Mouse (Mus musculus) CH12F3 (cell line): ENCODE results near the gene Eef2k.
"Not testable (repeated sequence)": the region's sequence is repeated elsewhere in the genome, so short reads cannot be mapped to it uniquely, and the experiment has no call there.

ENCODE experiments used
- in situ Hi-C: fragments of 300-500 bp; cut with MboI; formaldehyde crosslinking; loops from 2 replicates; pipeline ENCODE4 v1.14.3; 2020; ENCODE audit warnings: low sequenced_read_pairs

The Eef2k gene

DNA sequence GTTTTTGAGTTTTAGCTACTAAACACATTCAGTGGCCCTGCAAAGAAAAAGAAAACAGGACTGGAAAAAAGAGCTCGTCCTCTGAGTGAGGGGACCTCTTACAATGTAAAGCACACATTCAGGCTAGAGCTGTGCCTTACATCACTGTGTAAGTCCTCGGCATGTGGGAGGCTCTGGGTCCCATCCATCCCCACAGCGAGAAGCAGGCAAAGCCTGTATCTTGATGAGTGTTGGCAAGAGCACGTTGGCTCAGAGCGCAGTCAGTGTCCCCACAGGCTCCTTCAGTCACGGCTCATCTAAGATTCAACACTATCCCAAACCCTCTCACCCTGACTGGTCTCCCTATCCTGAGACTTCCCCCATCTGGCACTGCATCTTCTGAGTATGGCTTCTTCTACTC, 35.6 kb downstream of the Eef2k start:
- in situ Hi-C loops, result no loop called here

DNA sequence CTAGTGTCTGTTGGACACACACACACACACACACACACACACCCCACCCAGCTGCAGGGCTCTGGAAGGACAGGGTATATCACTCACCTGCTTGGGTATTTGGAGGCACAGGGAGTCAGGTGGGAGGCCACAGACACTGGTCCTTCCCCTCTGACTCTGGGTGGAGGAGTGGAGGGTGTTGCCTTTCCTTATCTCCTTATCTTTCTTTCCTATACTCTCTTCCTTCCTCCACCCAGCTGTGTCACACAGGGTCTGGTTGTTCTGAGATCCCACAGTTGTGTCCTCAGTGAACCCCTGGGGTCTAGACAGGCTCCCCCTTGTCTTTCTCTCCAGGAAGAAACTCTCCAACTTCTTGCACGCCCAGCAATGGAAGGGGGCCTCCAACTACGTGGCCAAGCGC, 37.3 kb downstream of the Eef2k start:
- in situ Hi-C loops, result no loop called here

- in situ Hi-C loops, result no loop called here
These were observed 38.1 kb downstream of the Eef2k start for GRCm38 (mm10) chr7:120880770-120881169.

- in situ Hi-C loops, result no loop called here
These were observed 38.8 kb downstream of the Eef2k start for GRCm38 (mm10) chr7:120881451-120881850.

DNA sequence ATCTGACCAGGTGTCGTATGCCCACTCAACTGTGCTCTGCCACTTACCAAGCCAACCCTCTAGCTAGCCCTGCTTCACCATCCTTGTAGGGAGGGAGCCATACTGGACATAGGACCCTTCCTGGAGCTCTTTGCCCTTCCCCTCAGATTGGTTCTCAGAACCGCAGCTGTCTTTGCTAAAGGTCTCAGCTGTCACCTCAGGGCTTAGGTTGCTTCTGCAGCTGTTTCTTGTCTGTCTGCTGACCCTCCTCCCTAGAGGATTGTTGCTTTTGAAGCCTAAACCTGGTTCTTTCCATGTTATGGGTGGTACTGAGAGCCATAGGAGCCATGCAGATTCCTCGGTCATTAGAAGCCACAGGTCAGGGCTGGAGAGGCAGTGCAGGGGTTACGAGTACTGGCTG, 40.0 kb downstream of the Eef2k start:
- in situ Hi-C loops, result no loop called here

GRCm38 (mm10) chr7:120883523-120884290, 41.1 kb downstream of the Eef2k start:
- in situ Hi-C loops, result no loop called here

- in situ Hi-C loops, result no loop called here
These were observed 42.1 kb downstream of the Eef2k start for GRCm38 (mm10) chr7:120884746-120885145.

GRCm38 (mm10) chr7:120893123-120893522, 50.5 kb downstream of the Eef2k start:
- in situ Hi-C loops, result no loop called here

DNA sequence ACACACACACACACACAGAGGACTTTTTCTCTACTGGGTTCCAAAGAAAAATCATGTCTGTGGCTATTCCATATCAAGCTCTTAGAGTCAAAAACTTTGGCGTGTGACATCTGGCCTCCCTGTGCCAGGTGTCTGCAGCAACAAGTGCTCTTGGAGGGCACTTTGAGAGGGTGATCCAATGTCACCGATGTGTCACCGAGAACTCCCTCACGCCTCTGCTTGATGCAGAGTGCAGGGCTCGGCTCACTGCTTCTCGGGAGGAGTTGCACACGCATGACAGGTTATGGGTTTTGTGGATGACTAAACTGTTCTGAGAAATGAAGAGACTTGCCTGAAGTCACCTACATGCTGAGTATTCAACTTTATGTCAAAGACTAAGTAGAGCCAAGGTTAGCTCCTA, 54.4 kb downstream of the Eef2k start:
- in situ Hi-C loops, result no loop called here

DNA sequence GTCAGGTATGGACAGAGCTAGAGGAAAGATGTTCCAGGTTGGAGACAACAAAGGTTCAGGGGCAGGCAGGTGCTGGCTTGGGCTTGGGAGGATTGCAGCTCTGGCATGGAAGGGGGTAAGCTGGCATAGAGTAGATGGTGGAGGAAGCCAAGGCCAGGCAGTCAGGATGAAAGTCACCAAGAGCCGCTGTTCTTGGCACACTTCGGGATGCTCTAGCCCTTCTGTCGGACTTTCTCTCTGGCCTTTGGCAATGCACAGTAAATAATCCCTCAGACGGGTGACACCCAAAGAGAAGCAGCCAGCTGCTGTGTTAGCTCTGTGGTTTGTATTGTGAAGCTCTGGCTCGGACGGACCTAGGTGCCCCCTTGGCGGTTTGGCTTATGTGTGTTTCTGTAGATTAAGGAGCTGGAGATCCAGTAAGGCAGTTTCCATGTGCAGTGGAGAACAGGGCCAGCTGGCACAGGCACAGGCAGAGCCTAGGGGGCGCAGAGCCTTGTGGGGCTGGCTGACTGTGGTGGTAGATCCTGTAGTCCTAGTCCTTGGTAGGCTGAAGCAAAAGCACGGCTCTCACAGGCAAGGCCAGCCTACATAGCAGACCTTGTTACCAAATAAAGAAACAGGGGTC, 55.2 kb downstream of the Eef2k start:
- in situ Hi-C loops, result no loop called here

DNA sequence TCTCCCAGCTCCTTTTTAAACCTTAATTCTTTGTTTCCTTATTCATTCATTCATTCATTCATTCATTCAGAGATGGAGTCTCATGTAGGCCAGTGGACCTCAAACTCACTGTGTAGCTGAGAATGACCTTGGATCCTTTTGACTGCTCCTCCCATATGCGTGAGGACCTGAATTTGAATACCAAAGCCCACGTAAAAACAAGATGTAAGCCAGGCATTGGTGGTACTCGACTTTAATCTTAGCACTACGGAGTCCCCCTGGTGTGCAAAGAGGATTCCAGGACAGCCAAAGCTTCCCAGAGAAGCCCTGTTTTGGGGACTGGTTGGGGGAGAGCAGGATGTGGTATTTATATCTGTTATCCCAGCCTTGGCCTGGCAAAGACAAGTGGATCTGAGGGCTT, 57.6 kb downstream of the Eef2k start:
- in situ Hi-C loops, result no loop called here

DNA sequence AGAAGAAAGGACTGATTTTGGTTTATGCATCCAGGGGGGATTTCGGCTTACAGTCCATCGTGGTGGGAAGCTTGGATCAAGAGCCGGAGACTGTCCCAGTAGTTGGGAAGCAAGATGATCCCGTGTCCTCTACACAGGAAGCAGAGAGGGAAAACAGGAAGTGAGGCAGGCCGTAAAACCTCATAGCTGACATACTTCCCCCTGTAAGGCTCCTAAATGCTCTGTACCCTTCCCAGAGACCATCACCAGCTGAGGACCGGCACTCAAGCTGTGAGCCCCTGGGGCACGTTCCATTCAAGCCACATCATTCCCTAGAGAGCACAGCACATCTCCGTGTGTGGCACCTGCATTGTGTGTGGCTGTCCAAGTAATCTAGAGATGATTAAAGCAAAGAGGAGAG, 59.1 kb downstream of the Eef2k start:
- in situ Hi-C loops, result no loop called here

- in situ Hi-C loops, result no loop called here
These were observed 60.3 kb downstream of the Eef2k start for GRCm38 (mm10) chr7:120902931-120903330.

DNA sequence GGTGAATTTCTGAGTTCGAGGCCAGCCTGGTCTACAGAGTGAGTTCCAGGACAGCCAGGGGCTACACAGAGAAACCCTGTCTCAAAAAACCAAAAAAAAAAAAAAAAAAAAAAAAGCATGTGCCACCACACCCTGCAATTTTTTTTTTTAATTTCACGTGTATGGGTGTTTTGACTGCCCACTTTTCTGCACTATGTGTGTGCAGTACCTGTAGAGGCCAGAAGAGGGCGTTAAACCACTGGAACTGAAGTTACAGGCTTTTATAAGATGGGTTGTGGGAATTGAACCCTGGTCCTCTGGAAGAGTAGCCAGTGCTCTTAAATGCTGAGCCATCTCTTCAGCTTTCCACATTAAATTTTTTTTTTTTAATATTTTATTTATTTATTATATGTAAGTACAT, 67.5 kb downstream of the Eef2k start:
- in situ Hi-C loops, result not testable (repeated sequence)

GRCm38 (mm10) chr7:120911268-120911667, 68.6 kb downstream of the Eef2k start:
- in situ Hi-C loops, result not testable (repeated sequence)

DNA sequence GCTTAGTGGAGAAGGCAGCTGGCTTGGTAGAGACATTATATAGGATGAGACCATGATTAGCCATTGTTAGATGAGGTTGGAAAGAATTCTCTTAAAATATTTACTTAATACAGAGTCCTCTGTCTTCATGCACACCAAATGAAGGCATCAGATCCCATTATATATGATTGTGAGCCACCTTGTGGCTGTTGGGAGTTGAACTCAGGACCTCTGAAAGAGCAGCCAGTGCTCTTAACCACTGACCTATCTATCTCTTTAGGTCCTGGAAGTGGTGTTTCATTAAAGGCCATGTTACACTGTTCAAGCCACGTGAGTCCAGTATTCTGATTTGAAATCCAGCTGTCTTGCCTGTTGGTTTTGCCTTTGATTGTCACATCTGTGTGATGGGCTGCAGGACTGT, 70.7 kb downstream of the Eef2k start:
- in situ Hi-C loops, result no loop called here

DNA sequence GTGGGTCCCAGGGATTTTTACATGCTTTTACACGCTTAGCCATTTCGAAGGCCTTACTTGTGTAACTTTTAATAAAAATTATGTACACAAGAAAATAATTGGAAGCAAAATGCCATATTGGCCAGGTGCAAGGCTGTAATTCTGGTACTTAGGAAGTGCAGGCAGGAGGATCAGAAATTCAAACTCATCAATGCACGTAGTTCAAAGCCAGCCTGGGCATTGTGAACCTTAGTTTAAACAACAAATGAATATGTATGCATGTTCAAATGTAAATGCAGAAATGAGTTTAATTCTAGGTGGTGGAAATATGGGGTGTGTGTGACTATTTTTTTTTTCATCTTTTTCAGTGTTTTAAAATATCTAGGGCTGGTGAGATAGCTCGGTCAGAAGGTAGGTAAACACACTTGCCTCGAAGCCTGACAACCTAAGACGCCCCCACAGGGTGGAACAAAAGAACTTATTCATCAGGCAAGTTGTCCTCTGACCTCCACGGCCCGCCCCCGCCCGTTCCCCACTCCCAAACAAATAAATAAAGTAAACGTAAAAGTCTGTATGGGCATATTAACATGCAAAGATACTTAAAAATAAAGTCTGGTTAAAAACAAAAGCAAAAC, 73.7 kb downstream of the Eef2k start:
- in situ Hi-C loops, result no loop called here

GRCm38 (mm10) chr7:120917279-120917591, 74.6 kb downstream of the Eef2k start:
- in situ Hi-C loops, result no loop called here

DNA sequence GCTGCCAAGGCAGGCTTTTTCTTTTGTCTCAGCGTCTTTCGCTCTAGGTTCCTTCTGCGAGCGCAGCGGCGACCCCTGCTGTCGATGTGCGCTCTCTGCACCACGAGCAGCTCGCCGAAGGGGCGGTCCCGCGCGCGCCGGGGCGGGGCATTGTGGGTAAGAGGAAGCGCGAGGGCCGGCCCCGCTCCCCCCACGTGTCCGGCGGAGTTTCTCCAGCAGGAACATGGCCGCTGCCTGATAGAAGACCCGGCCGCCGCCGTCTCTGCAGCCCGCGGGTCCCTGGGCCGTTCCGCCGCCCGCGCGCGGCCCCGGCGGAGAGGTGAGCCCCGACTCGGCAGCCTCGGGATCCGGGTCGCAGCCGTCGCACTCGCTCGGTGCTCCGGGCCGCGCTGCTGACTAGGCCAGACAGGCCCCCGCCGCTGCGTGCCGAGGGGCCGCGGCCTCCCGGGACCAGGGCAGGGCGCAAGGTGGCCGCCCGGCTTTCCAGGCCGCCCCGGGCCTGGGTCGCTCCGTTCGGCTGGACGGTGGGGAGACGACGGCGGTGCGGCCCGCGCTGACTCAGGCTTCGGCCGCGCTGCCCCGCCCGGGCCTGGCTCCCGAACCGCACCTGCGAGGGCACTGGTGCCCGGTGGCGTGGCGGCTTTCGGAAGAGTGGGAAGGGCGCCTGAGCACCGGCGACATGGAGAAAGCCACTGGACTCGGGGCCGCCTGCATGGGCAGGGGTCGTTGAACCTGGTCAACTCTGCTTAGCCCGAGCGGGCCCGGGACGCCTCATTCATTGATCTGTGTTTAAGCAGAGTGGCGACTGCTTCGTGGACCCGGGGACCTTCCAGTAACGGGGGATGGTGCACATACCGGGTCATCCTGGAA, 75.2 kb downstream of the Eef2k start, which contains the start of gene Polr3e:
Gene Polr3e (plus strand): TSS at position 153 of the 870 bp plus-strand sequence.
- in situ Hi-C loops, result no loop called here

DNA sequence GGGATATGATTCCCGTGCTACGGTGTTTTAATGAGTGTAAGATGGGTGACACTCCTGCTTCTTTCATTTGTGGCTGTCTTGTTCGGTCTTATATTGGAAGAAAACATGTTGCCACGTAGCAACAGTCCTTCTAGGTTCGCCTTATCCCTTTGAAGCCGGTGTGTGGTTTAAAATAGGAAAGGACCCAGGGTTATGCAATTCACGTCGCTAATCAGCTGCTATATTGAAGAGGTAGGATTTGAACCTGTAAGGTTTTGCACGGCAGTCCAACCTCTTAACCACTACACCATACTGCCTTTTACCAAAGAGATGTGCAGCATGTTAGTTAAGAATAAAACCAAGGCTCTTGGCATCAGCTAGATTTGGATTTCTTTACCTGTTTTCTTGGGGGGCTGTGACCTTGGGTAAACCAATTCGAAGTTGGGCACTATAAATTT, 75.9 kb downstream of the Eef2k start:
- in situ Hi-C loops, result no loop called here

DNA sequence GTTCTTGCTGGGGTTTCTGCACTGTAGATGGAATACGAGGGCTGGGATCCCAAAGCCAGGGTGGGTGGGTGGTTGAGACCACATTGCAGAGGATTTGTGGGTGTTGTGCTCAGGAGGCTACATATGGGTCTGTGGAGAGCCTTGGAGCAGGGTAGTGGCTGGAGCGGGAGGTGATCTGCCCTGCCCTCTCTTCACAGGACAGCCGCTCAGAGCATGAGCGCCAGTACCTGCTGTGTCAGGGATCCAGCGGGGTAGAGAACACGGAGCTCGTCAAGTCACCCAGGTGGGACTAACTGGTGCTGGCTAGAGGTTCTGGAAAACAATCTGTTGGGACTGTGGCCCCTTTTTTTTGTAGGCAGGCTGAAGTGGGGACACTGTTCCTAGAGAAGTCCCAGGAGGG, 90.5 kb downstream of the Eef2k start:
- in situ Hi-C loops, result loop anchor here (10.0 kb wide), 1 partner anchor 132 kb away; no protein-coding TSS in a partner anchor
